Mouse (Mus musculus): ENCODE results near the gene Mex3a. TPM values are rescaled to one million over a fixed set of nuclear protein-coding genes. Genes with fewer than 3 reads are reported as not detected.
"Not testable (repeated sequence)": the region's sequence is repeated elsewhere in the genome, so short reads cannot be mapped to it uniquely, and the experiment has no call there.

The Mex3a gene
- polyA plus RNA-seq, 1 experiment = not detected

- no peaks in the 10 kb centered on the region for H3K4me1 ChIP-seq (ENCODE audit: control insufficient read depth, insufficient read depth, low read length)
- TF ChIP-seq POLR2A (IDR thresholded peaks at IDR 0.05; ENCODE audit: insufficient read depth, low read depth, low read length) (no peak), CTCF (IDR thresholded peaks at IDR 0.05; ENCODE audit: insufficient read depth, low read depth, low read length) (no peak)
- H3K27ac ChIP-seq (ENCODE audit: insufficient read depth, low read depth, low read length) = no peak overlapping the region
- H3K4me3 ChIP-seq (ENCODE audit: insufficient read depth, low read depth, low read length) = no peak overlapping the region
- WGBS = 86% methylated on average over 2 of the region's 2 CpGs
Measured at GRCm38 (mm10) chr3:88573810-88574209, 41.6 kb downstream of the Mex3a start.

- TF ChIP-seq POLR2A (IDR thresholded peaks at IDR 0.05; ENCODE audit: insufficient read depth, low read depth, low read length) (no peak), CTCF (IDR thresholded peaks at IDR 0.05; ENCODE audit: insufficient read depth, low read depth, low read length) (no peak)
- Histone ChIP-seq H3K4me3 (ENCODE audit: insufficient read depth, low read depth, low read length) (no peak within 1 kb of the TSS), H3K27ac (ENCODE audit: insufficient read depth, low read depth, low read length) (no peak within 1 kb of the TSS), H3K4me1 (ENCODE audit: control insufficient read depth, insufficient read depth, low read length) (no peaks in the 10 kb centered on the region)
- 83% methylated on average over 3 of the region's 3 CpGs for WGBS
Measured at GRCm38 (mm10) chr3:88575540-88575939, 43.3 kb downstream of the Mex3a start, which contains the start of gene Ssr2. Ssr2 (plus strand) TSS chr3:88575876.

- not testable (repeated sequence) for H3K4me3 ChIP-seq (ENCODE audit: insufficient read depth, low read depth, low read length); H3K4me1 ChIP-seq (ENCODE audit: control insufficient read depth, insufficient read depth, low read length); H3K27ac ChIP-seq (ENCODE audit: insufficient read depth, low read depth, low read length)
- WGBS = 87% methylated on average over 5 of the region's 5 CpGs
Measured at GRCm38 (mm10) chr3:88577846-88578245, 45.7 kb downstream of the Mex3a start.

GRCm38 (mm10) chr3:88578498-88579424 is 46.6 kb downstream of the Mex3a start:
- WGBS = 56% methylated on average over 8 of the region's 8 CpGs
- no peak overlapping the region for H3K27ac ChIP-seq (ENCODE audit: insufficient read depth, low read depth, low read length)
- H3K4me1 ChIP-seq (ENCODE audit: control insufficient read depth, insufficient read depth, low read length) = peaks cover 3% of the 10 kb centered on the region; the same call in 1 of the 2 replicates
- no peak for TF ChIP-seq POLR2A (IDR thresholded peaks at IDR 0.05; ENCODE audit: insufficient read depth, low read depth, low read length)
- TF ChIP-seq CTCF (IDR thresholded peaks at IDR 0.05; ENCODE audit: insufficient read depth, low read depth, low read length) = no peak
- H3K4me3 ChIP-seq (ENCODE audit: insufficient read depth, low read depth, low read length) = no peak overlapping the region

GRCm38 (mm10) chr3:88579454-88580117 is 47.4 kb downstream of the Mex3a start:
- Histone ChIP-seq H3K27ac (ENCODE audit: insufficient read depth, low read depth, low read length) (no peak overlapping the region), H3K4me3 (ENCODE audit: insufficient read depth, low read depth, low read length) (peak overlapping the region; percentile 88), H3K4me1 (ENCODE audit: control insufficient read depth, insufficient read depth, low read length) (peaks cover 3% of the 10 kb centered on the region; the same call in 1 of the 2 replicates)
- TF ChIP-seq CTCF (IDR thresholded peaks at IDR 0.05; ENCODE audit: insufficient read depth, low read depth, low read length) (no peak), POLR2A (IDR thresholded peaks at IDR 0.05; ENCODE audit: insufficient read depth, low read depth, low read length) (peak; percentile 71)
- WGBS = under 1% methylated on average over 34 of the region's 34 CpGs

GRCm38 (mm10) chr3:88585769-88586168 is 53.6 kb downstream of the Mex3a start:
- WGBS = 98% methylated on average over 6 of the region's 6 CpGs
- Histone ChIP-seq H3K4me1 (ENCODE audit: control insufficient read depth, insufficient read depth, low read length) (peaks cover 2% of the 10 kb centered on the region; the same call in 1 of the 2 replicates), H3K4me3 (ENCODE audit: insufficient read depth, low read depth, low read length) (no peak overlapping the region), H3K27ac (ENCODE audit: insufficient read depth, low read depth, low read length) (no peak overlapping the region)
- no peak for TF ChIP-seq CTCF (IDR thresholded peaks at IDR 0.05; ENCODE audit: insufficient read depth, low read depth, low read length)
- no peak for TF ChIP-seq POLR2A (IDR thresholded peaks at IDR 0.05; ENCODE audit: insufficient read depth, low read depth, low read length)

- H3K4me1 ChIP-seq (ENCODE audit: control insufficient read depth, insufficient read depth, low read length) = no peaks in the 10 kb centered on the region
- no peak overlapping the region for H3K4me3 ChIP-seq (ENCODE audit: insufficient read depth, low read depth, low read length)
- TF ChIP-seq POLR2A (IDR thresholded peaks at IDR 0.05; ENCODE audit: insufficient read depth, low read depth, low read length) (no peak), CTCF (IDR thresholded peaks at IDR 0.05; ENCODE audit: insufficient read depth, low read depth, low read length) (no peak)
- WGBS = 97% methylated on average over 5 of the region's 5 CpGs
- no peak overlapping the region for H3K27ac ChIP-seq (ENCODE audit: insufficient read depth, low read depth, low read length)
Measured at GRCm38 (mm10) chr3:88586640-88587039, 54.4 kb downstream of the Mex3a start.

- no peak for TF ChIP-seq CTCF (IDR thresholded peaks at IDR 0.05; ENCODE audit: insufficient read depth, low read depth, low read length)
- TF ChIP-seq POLR2A (IDR thresholded peaks at IDR 0.05; ENCODE audit: insufficient read depth, low read depth, low read length) = no peak
- Histone ChIP-seq H3K4me1 (ENCODE audit: control insufficient read depth, insufficient read depth, low read length) (no peaks in the 10 kb centered on the region), H3K4me3 (ENCODE audit: insufficient read depth, low read depth, low read length) (no peak overlapping the region), H3K27ac (ENCODE audit: insufficient read depth, low read depth, low read length) (no peak overlapping the region)
- WGBS = 28% methylated on average over 5 of the region's 5 CpGs
Measured at GRCm38 (mm10) chr3:88590246-88590645, 58.1 kb downstream of the Mex3a start.

Other genes with a start within 250 kb of the Mex3a start
- not detected in 2 replicates for gene Gm38392, start 245.2 kb upstream of the Mex3a start, polyA plus RNA-seq (2012; ENCODE audit: insufficient read depth, insufficient read length, low replicate concordance, missing spikeins)
- not detected in 2 replicates for gene Tsacc, start 235.4 kb upstream of the Mex3a start, polyA plus RNA-seq (2012; ENCODE audit: insufficient read depth, insufficient read length, low replicate concordance, missing spikeins)
- gene Cct3, start 235.3 kb upstream of the Mex3a start, polyA plus RNA-seq (2012; ENCODE audit: insufficient read depth, insufficient read length, low replicate concordance, missing spikeins) = 179 TPM in 1 of 2 replicates, not detected in the other
- gene Glmp, start 207.4 kb upstream of the Mex3a start, polyA plus RNA-seq (2012; ENCODE audit: insufficient read depth, insufficient read length, low replicate concordance, missing spikeins) = not detected in 2 replicates
- not detected in 2 replicates for gene Tmem79, start 196.2 kb upstream of the Mex3a start, polyA plus RNA-seq (2012; ENCODE audit: insufficient read depth, insufficient read length, low replicate concordance, missing spikeins)
- gene Smg5, start 196.1 kb upstream of the Mex3a start, polyA plus RNA-seq (2012; ENCODE audit: insufficient read depth, insufficient read length, low replicate concordance, missing spikeins) = not detected in 2 replicates
- not detected in 2 replicates for gene Paqr6, start 167.8 kb upstream of the Mex3a start, polyA plus RNA-seq (2012; ENCODE audit: insufficient read depth, insufficient read length, low replicate concordance, missing spikeins)
- gene Bglap3, start 159.7 kb upstream of the Mex3a start, polyA plus RNA-seq (2012; ENCODE audit: insufficient read depth, insufficient read length, low replicate concordance, missing spikeins) = not detected in 2 replicates
- not detected in 2 replicates for gene Bglap2, start 153.7 kb upstream of the Mex3a start, polyA plus RNA-seq (2012; ENCODE audit: insufficient read depth, insufficient read length, low replicate concordance, missing spikeins)
- gene Bglap, start 147.9 kb upstream of the Mex3a start, polyA plus RNA-seq (2012; ENCODE audit: insufficient read depth, insufficient read length, low replicate concordance, missing spikeins) = not detected in 2 replicates
- gene Pmf1, start 122.1 kb upstream of the Mex3a start, polyA plus RNA-seq (2012; ENCODE audit: insufficient read depth, insufficient read length, low replicate concordance, missing spikeins) = not detected in 2 replicates
- not detected in 2 replicates for gene Slc25a44, start 107.3 kb upstream of the Mex3a start, polyA plus RNA-seq (2012; ENCODE audit: insufficient read depth, insufficient read length, low replicate concordance, missing spikeins)
- not detected in 2 replicates for gene Sema4a, start 71.2 kb upstream of the Mex3a start, polyA plus RNA-seq (2012; ENCODE audit: insufficient read depth, insufficient read length, low replicate concordance, missing spikeins)
- gene Lmna, start 22.4 kb upstream of the Mex3a start, polyA plus RNA-seq (2012; ENCODE audit: insufficient read depth, insufficient read length, low replicate concordance, missing spikeins) = not detected in 2 replicates
- not detected in 2 replicates for gene Rab25, start 15.9 kb downstream of the Mex3a start, polyA plus RNA-seq (2012; ENCODE audit: insufficient read depth, insufficient read length, low replicate concordance, missing spikeins)
- gene Lamtor2, start 20.7 kb downstream of the Mex3a start, polyA plus RNA-seq (2012; ENCODE audit: insufficient read depth, insufficient read length, low replicate concordance, missing spikeins) = 853 TPM in 1 of 2 replicates, not detected in the other
- gene Ubqln4, start 21.4 kb downstream of the Mex3a start, polyA plus RNA-seq (2012; ENCODE audit: insufficient read depth, insufficient read length, low replicate concordance, missing spikeins) = 138 TPM in 1 of 2 replicates, not detected in the other
- gene Ssr2, start 43.5 kb downstream of the Mex3a start, polyA plus RNA-seq (2012; ENCODE audit: insufficient read depth, insufficient read length, low replicate concordance, missing spikeins) = not detected in 2 replicates
- not detected in 2 replicates for gene Arhgef2, start 73.6 kb downstream of the Mex3a start, polyA plus RNA-seq (2012; ENCODE audit: insufficient read depth, insufficient read length, low replicate concordance, missing spikeins)
- not detected in 2 replicates for gene Rxfp4, start 120.7 kb downstream of the Mex3a start, polyA plus RNA-seq (2012; ENCODE audit: insufficient read depth, insufficient read length, low replicate concordance, missing spikeins)
- gene Khdc4, start 153.4 kb downstream of the Mex3a start, polyA plus RNA-seq (2012; ENCODE audit: insufficient read depth, insufficient read length, low replicate concordance, missing spikeins) = 301 TPM in 1 of 2 replicates, not detected in the other
- not detected in 2 replicates for gene Rit1, start 184.4 kb downstream of the Mex3a start, polyA plus RNA-seq (2012; ENCODE audit: insufficient read depth, insufficient read length, low replicate concordance, missing spikeins)
- gene Syt11, start 242.8 kb downstream of the Mex3a start, polyA plus RNA-seq (2012; ENCODE audit: insufficient read depth, insufficient read length, low replicate concordance, missing spikeins) = 88.7 and 382 TPM in 2 replicates

Measured in olfactory bulb, adult 2 months (tissue).